Mouse (Mus musculus) frontal cortex, adult 2 months (tissue): Measurements from ENCODE around the gene Dph5. TPM values are rescaled to one million over a fixed set of nuclear protein-coding genes. Genes with fewer than 3 reads are reported as not detected.
A peak's percentile ranks its signal among the peaks of the same experiment; 100 is the strongest.
"Not testable (repeated sequence)": the region's sequence is repeated elsewhere in the genome, so short reads cannot be mapped to it uniquely, and the experiment has no call there.

ENCODE experiments used
- DNase-seq, 2 experiments: peaks; one replicate each; pipeline ENCODE4 v3.0.0; 2022; ENCODE audit warnings: low spot score in 1 of 2; ENCODE audit errors: extremely low spot score in 1 of 2
- polyA plus RNA-seq: library from polyadenylated mRNA; depleted of rRNA; stranded (reverse); fragments of >200 nt; gene quantifications from 2 replicates; pipeline ENCODE4 v1.2.3, GENCODE M21; 2012

Dph5 gene
- polyA plus RNA-seq, 1 experiment = 13.4 TPM

- no peak for DNase-seq
Observed at GRCm38 (mm10) chr3:115888310-115889106, 871 bp downstream of the Dph5 start.

GRCm38 (mm10) chr3:115892341-115892740 is 4.7 kb downstream of the Dph5 start:
- DNase-seq = no peak

- DNase-seq = no peak
Observed at GRCm38 (mm10) chr3:115893166-115893565, 5.5 kb downstream of the Dph5 start.

GRCm38 (mm10) chr3:115898354-115898948 is 10.8 kb downstream of the Dph5 start:
- DNase-seq = no peak

GRCm38 (mm10) chr3:115902301-115902956 is 14.8 kb downstream of the Dph5 start:
- no peak for DNase-seq

GRCm38 (mm10) chr3:115905067-115905466 is 17.4 kb downstream of the Dph5 start:
- DNase-seq = peak in 1 of 2 experiments; percentile 26

- no peak for DNase-seq
Observed at GRCm38 (mm10) chr3:115905567-115905966, 17.9 kb downstream of the Dph5 start.

GRCm38 (mm10) chr3:115907406-115907805 is 19.8 kb downstream of the Dph5 start:
- not testable (repeated sequence) for DNase-seq

GRCm38 (mm10) chr3:115924401-115925190 is 37.0 kb downstream of the Dph5 start:
- no peak for DNase-seq

GRCm38 (mm10) chr3:115926531-115926930 is 38.9 kb downstream of the Dph5 start:
- no peak for DNase-seq

- DNase-seq = no peak
Observed at GRCm38 (mm10) chr3:115931701-115932100, 44.1 kb downstream of the Dph5 start.

GRCm38 (mm10) chr3:115933293-115934186 is 45.9 kb downstream of the Dph5 start:
- DNase-seq = peak; percentile 72 to 81

- DNase-seq = peak in 1 of 2 experiments; percentile 42
Observed at GRCm38 (mm10) chr3:115936734-115937599, 49.3 kb downstream of the Dph5 start.

- no peak for DNase-seq
Observed at GRCm38 (mm10) chr3:115937807-115938206, 50.2 kb downstream of the Dph5 start.

- DNase-seq = no peak
Observed at GRCm38 (mm10) chr3:115940510-115940909, 52.9 kb downstream of the Dph5 start.

- DNase-seq = no peak
Observed at GRCm38 (mm10) chr3:115941464-115941863, 53.8 kb downstream of the Dph5 start.

GRCm38 (mm10) chr3:115944376-115944775 is 56.7 kb downstream of the Dph5 start:
- no peak for DNase-seq

GRCm38 (mm10) chr3:115946272-115946671 is 58.6 kb downstream of the Dph5 start:
- DNase-seq = no peak
